Comparison of ENCODE assay signal across 29 mouse cellular contexts in the genomic region with DNA sequence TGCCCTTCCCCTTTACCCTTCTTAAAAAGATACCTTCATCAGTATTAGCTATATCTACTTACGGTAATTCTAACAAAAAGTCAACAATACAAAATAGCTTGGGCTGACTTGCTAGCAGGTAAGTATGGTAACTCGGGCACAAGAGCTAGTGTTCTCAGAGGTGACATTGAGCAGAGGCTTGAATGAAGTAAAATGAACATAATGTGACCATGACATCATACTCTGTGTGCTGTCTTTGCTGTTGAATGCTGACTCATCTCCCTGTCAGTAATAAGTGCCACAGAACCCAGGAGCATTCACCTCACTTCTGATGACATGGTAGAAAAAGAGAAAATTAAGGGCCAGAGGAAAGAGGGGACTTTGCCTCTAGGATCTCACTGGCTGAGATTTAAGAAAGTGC.
DNase-seq lines count a peak whose midpoint lies in the region; ATAC-seq and TF ChIP-seq lines count a peak whose summit lies in the region.
"Had no signal": no experiment of that assay in that cellular context is flagged by ENCODE, and none has a peak within 500 bp of the region (broad histone marks: within the 10 kb centered on the region; RNA-seq: fewer than 3 reads in every experiment).

No protein-coding gene starts in this region.

- H3K27me3 ChIP-seq in intestine, embryonic 16.5 days (replicated peaks; ENCODE audit: control insufficient read depth, insufficient read depth, low read length): no peaks in the 10 kb centered on the region
- no peaks in the 10 kb centered on the region for H3K27me3 ChIP-seq in intestine, embryonic 15.5 days (replicated peaks)
- H3K27me3 ChIP-seq in G1E (ENCODE audit: insufficient read depth, low read length): no peaks in the 10 kb centered on the region
- H3K27me3 ChIP-seq in intestine, postnatal 0 days (replicated peaks; ENCODE audit: control insufficient read depth, insufficient read depth, low read length): no peaks in the 10 kb centered on the region
- H3K27me3 ChIP-seq: heart, embryonic 15.5 days; hindbrain, embryonic 13.5 days; limb, embryonic 12.5 days; liver, embryonic 13.5 days; neural tube, embryonic 15.5 days had no signal

- H3K27ac ChIP-seq in intestine, embryonic 16.5 days (ENCODE audit: low read length): no peak overlapping the region
- no peak overlapping the region for H3K27ac ChIP-seq in intestine, embryonic 15.5 days
- H3K27ac ChIP-seq in intestine, postnatal 0 days (ENCODE audit: low read depth, low read length): no peak overlapping the region
- H3K27ac ChIP-seq: heart, embryonic 10.5 days; heart, embryonic 15.5 days; hindbrain, embryonic 13.5 days; limb, embryonic 12.5 days; liver, embryonic 13.5 days; macrophage; neural tube, embryonic 15.5 days had no signal

- no peak overlapping the region for H3K9ac ChIP-seq in intestine, embryonic 16.5 days (ENCODE audit: low read depth, low read length)
- H3K9ac ChIP-seq in intestine, embryonic 15.5 days: no peak overlapping the region
- no peak overlapping the region for H3K9ac ChIP-seq in intestine, postnatal 0 days (ENCODE audit: low read depth, low read length)
- H3K9ac ChIP-seq: heart, embryonic 15.5 days; hindbrain, embryonic 13.5 days; limb, embryonic 12.5 days; liver, embryonic 13.5 days; neural tube, embryonic 15.5 days had no signal

- no peak overlapping the region for H3K4me3 ChIP-seq in intestine, embryonic 16.5 days (ENCODE audit: low read length)
- H3K4me3 ChIP-seq in intestine, embryonic 15.5 days (replicated peaks): no peak overlapping the region
- H3K4me3 ChIP-seq in G1E (ENCODE audit: low read depth, low read length): no peak overlapping the region
- H3K4me3 ChIP-seq in intestine, postnatal 0 days (ENCODE audit: low read depth, low read length): no peak overlapping the region
- H3K4me3 ChIP-seq: erythroblast, embryonic 14.5 days; heart, embryonic 10.5 days; heart, embryonic 15.5 days; hindbrain, embryonic 13.5 days; limb, embryonic 12.5 days; liver, embryonic 13.5 days; neural tube, embryonic 15.5 days had no signal

- 81% methylated on average over 2 of the region's 2 CpGs for WGBS in intestine, embryonic 16.5 days
- 88% methylated on average over 2 of the region's 2 CpGs for WGBS in intestine, embryonic 15.5 days
- 83% methylated on average over 2 of the region's 2 CpGs for WGBS in intestine, postnatal 0 days

- peak; percentile 69 for DNase-seq in 3T3-L1 (ENCODE audit: low read depth, low spot score)
- no peak for DNase-seq in G1E (ENCODE audit: low spot score)
- DNase-seq in embryo, embryonic 10.5 days (ENCODE audit: low spot score): no peak
- no peak for DNase-seq in adipocyte (ENCODE audit: low spot score)
- DNase-seq: adrenal gland, postnatal 14 days; cerebellum, adult 11 months; cerebellum, adult 9-11 months; gastrocnemius, postnatal 14 days; heart, postnatal 36 days; kidney, adult 9 months; kidney, postnatal 14 days; liver, embryonic 13.5 days; lung, adult 2 months; lung, postnatal 10 days; midbrain, embryonic 14.5 days; retina, postnatal 1 day; right cerebral cortex, postnatal 14 days had no signal

- H3K9me3 ChIP-seq in intestine, embryonic 16.5 days (ENCODE audit: control insufficient read depth, low read length): no peaks in the 10 kb centered on the region
- no peaks in the 10 kb centered on the region for H3K9me3 ChIP-seq in intestine, embryonic 15.5 days
- no peaks in the 10 kb centered on the region for H3K9me3 ChIP-seq in G1E (replicated peaks)
- H3K9me3 ChIP-seq in intestine, postnatal 0 days (ENCODE audit: control insufficient read depth): no peaks in the 10 kb centered on the region
- H3K9me3 ChIP-seq: heart, embryonic 10.5 days; heart, embryonic 15.5 days; hindbrain, embryonic 13.5 days; limb, embryonic 12.5 days; liver, embryonic 13.5 days; neural tube, embryonic 15.5 days had no signal

- no peak overlapping the region for H3K4me2 ChIP-seq in intestine, embryonic 16.5 days (ENCODE audit: low read depth, low read length)
- no peak overlapping the region for H3K4me2 ChIP-seq in intestine, embryonic 15.5 days (replicated peaks)
- no peak overlapping the region for H3K4me2 ChIP-seq in intestine, postnatal 0 days (replicated peaks; ENCODE audit: low read depth)
- H3K4me2 ChIP-seq: heart, embryonic 15.5 days; hindbrain, embryonic 13.5 days; limb, embryonic 12.5 days; liver, embryonic 13.5 days; neural tube, embryonic 15.5 days had no signal

- TF ChIP-seq CTCF in G1E (IDR thresholded peaks at IDR 0.05; ENCODE audit: low read depth, low read length): no peak
- TF ChIP-seq CTCF in intestine, postnatal 0 days (IDR thresholded peaks at IDR 0.05; ENCODE audit: low read depth): no peak

- peak; percentile 53; the same call in 1 of the 2 replicates for ATAC-seq in intestine, embryonic 16.5 days
- ATAC-seq in intestine, embryonic 15.5 days: no peak; the same call in 1 of the 2 replicates
- peak; percentile 28; the same call in 1 of the 2 replicates for ATAC-seq in G1E (ENCODE audit: extremely low read depth, insufficient number of reproducible peaks, low FRiP score, poor library complexity, severe bottlenecking)
- ATAC-seq in intestine, postnatal 0 days: peak; percentile 75
- ATAC-seq: forebrain, embryonic 16.5 days; inflammation-experienced regulatory T-cells, adult 6 months had no signal

- no peaks in the 10 kb centered on the region for H3K4me1 ChIP-seq in intestine, embryonic 16.5 days (ENCODE audit: control insufficient read depth, insufficient read depth, low read length)
- H3K4me1 ChIP-seq in intestine, embryonic 15.5 days (replicated peaks): no peaks in the 10 kb centered on the region
- H3K4me1 ChIP-seq in G1E (ENCODE audit: insufficient read depth, low read depth, low read length): peaks cover 6% of the 10 kb centered on the region
- H3K4me1 ChIP-seq in intestine, postnatal 0 days (replicated peaks; ENCODE audit: control insufficient read depth, insufficient read depth, low read length): no peaks in the 10 kb centered on the region
- H3K4me1 ChIP-seq: heart, embryonic 10.5 days; heart, embryonic 15.5 days; hindbrain, embryonic 13.5 days; limb, embryonic 12.5 days; liver, embryonic 13.5 days; neural tube, embryonic 15.5 days had no signal

- no peaks in the 10 kb centered on the region; the same call in 1 of the 2 replicates for H3K36me3 ChIP-seq in intestine, embryonic 16.5 days (ENCODE audit: control insufficient read depth, insufficient read depth, low read length)
- no peaks in the 10 kb centered on the region for H3K36me3 ChIP-seq in intestine, embryonic 15.5 days
- H3K36me3 ChIP-seq in G1E (replicated peaks): peaks cover 47% of the 10 kb centered on the region
- H3K36me3 ChIP-seq in intestine, postnatal 0 days (ENCODE audit: control insufficient read depth, insufficient read depth): peaks cover 7% of the 10 kb centered on the region; the same call in 1 of the 2 replicates
- H3K36me3 ChIP-seq: hindbrain, embryonic 13.5 days had no signal
